In the genomic region with DNA sequence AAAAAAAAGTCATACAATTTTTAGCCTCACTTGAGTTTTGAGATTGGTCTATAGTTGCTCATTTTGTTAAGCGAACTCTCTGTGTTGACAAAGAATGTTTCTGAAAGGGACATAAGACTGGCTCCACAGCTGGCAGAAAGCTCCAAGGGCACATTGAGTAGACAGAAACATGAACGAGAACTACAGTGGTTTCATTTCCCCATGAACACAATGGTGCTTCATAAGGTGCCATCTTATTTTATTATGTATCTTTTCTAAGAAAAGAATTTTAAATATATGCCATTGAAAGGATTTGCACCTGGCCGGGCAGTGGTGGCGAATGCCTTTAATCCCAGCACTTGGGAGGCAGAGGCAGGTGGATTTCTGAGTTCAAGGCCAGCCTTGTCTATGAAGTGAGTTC, we compare ENCODE assay signal across 15 mouse cellular contexts.
A peak's percentile ranks its signal among the peaks of the same experiment; 100 is the strongest.
DNase-seq lines count a peak whose midpoint lies in the region; ATAC-seq and TF ChIP-seq lines count a peak whose summit lies in the region.
"Had no signal": no experiment of that assay in that cellular context is flagged by ENCODE, and none has a peak within 500 bp of the region (broad histone marks: within the 10 kb centered on the region; RNA-seq: fewer than 3 reads in every experiment).

No protein-coding gene starts in this region.

- peaks cover 21% of the 10 kb centered on the region for H3K4me1 ChIP-seq in hindbrain, embryonic 11.5 days (replicated peaks; ENCODE audit: control insufficient read depth, insufficient read depth, low read length)
- peaks cover 11% of the 10 kb centered on the region for H3K4me1 ChIP-seq in hindbrain, postnatal 0 days (ENCODE audit: insufficient read depth, low read length)
- H3K4me1 ChIP-seq in embryonic facial prominence, embryonic 14.5 days (ENCODE audit: control insufficient read depth, insufficient read depth, low read length) = peaks cover 41% of the 10 kb centered on the region
- H3K4me1 ChIP-seq in forebrain, embryonic 13.5 days = peaks cover 58% of the 10 kb centered on the region
- H3K4me1 ChIP-seq in limb, embryonic 13.5 days = peaks cover 49% of the 10 kb centered on the region
- peaks cover 11% of the 10 kb centered on the region for H3K4me1 ChIP-seq in intestine, postnatal 0 days (replicated peaks; ENCODE audit: control insufficient read depth, insufficient read depth, low read length)
- H3K4me1 ChIP-seq in intestine, embryonic 16.5 days (ENCODE audit: control insufficient read depth, insufficient read depth, low read length) = peaks cover 24% of the 10 kb centered on the region

- H3K9ac ChIP-seq in hindbrain, embryonic 11.5 days (ENCODE audit: low read depth, low read length) = no peak overlapping the region
- no peak overlapping the region for H3K9ac ChIP-seq in hindbrain, postnatal 0 days (replicated peaks; ENCODE audit: low read length)
- H3K9ac ChIP-seq in embryonic facial prominence, embryonic 14.5 days (ENCODE audit: low read depth, low read length) = no peak overlapping the region
- H3K9ac ChIP-seq in forebrain, embryonic 13.5 days = no peak overlapping the region
- H3K9ac ChIP-seq in limb, embryonic 13.5 days = no peak overlapping the region
- no peak overlapping the region for H3K9ac ChIP-seq in intestine, postnatal 0 days (ENCODE audit: low read depth, low read length)
- no peak overlapping the region for H3K9ac ChIP-seq in intestine, embryonic 16.5 days (ENCODE audit: low read depth, low read length)
- H3K9ac ChIP-seq: embryonic facial prominence, embryonic 13.5 days; liver, embryonic 15.5 days; neural tube, embryonic 12.5 days had no signal

- ATAC-seq in hindbrain, embryonic 11.5 days (ENCODE audit: low FRiP score) = no peak
- no peak for ATAC-seq in hindbrain, postnatal 0 days
- no peak for ATAC-seq in embryonic facial prominence, embryonic 14.5 days (ENCODE audit: low read depth)
- ATAC-seq in forebrain, embryonic 13.5 days = no peak
- no peak for ATAC-seq in limb, embryonic 13.5 days (ENCODE audit: low FRiP score, low read depth)
- no peak for ATAC-seq in intestine, postnatal 0 days
- no peak for ATAC-seq in intestine, embryonic 16.5 days
- ATAC-seq: inflammation-experienced regulatory T-cells, adult 6 months; Patski had no signal

- H3K27me3 ChIP-seq in hindbrain, embryonic 11.5 days (ENCODE audit: control insufficient read depth, insufficient read depth, low read length) = no peaks in the 10 kb centered on the region
- no peaks in the 10 kb centered on the region for H3K27me3 ChIP-seq in hindbrain, postnatal 0 days (ENCODE audit: insufficient read depth, low read length)
- H3K27me3 ChIP-seq in embryonic facial prominence, embryonic 14.5 days (replicated peaks; ENCODE audit: control insufficient read depth, insufficient read depth, low read length) = no peaks in the 10 kb centered on the region
- H3K27me3 ChIP-seq in forebrain, embryonic 13.5 days = no peaks in the 10 kb centered on the region
- H3K27me3 ChIP-seq in limb, embryonic 13.5 days = no peaks in the 10 kb centered on the region
- H3K27me3 ChIP-seq in intestine, postnatal 0 days (replicated peaks; ENCODE audit: control insufficient read depth, insufficient read depth, low read length) = no peaks in the 10 kb centered on the region
- H3K27me3 ChIP-seq in intestine, embryonic 16.5 days (replicated peaks; ENCODE audit: control insufficient read depth, insufficient read depth, low read length) = no peaks in the 10 kb centered on the region
- H3K27me3 ChIP-seq: embryonic facial prominence, embryonic 13.5 days; neural tube, embryonic 12.5 days; Patski had no signal

- no peak for DNase-seq in hindbrain, embryonic 11.5 days (ENCODE audit: low spot score)
- DNase-seq in hindbrain, postnatal 0 days (ENCODE audit: low spot score) = no peak
- no peak for DNase-seq in embryonic facial prominence, embryonic 14.5 days (ENCODE audit: low spot score)
- DNase-seq in cerebellum, adult 8-10 months = no peak
- DNase-seq: cerebellum, adult 9-11 months; kidney, postnatal 4 days had no signal

- no peak for TF ChIP-seq CTCF in hindbrain, postnatal 0 days (IDR thresholded peaks at IDR 0.05; ENCODE audit: low read depth)
- TF ChIP-seq CTCF in intestine, postnatal 0 days (IDR thresholded peaks at IDR 0.05; ENCODE audit: low read depth) = no peak

- 86% methylated on average over 4 of the region's 4 CpGs for WGBS in hindbrain, embryonic 11.5 days
- 79% methylated on average over 4 of the region's 4 CpGs for WGBS in hindbrain, postnatal 0 days
- WGBS in embryonic facial prominence, embryonic 14.5 days = 89% methylated on average over 4 of the region's 4 CpGs
- WGBS in forebrain, embryonic 13.5 days = 65% methylated on average over 4 of the region's 4 CpGs
- 81% methylated on average over 4 of the region's 4 CpGs for WGBS in limb, embryonic 13.5 days
- WGBS in intestine, postnatal 0 days = 89% methylated on average over 4 of the region's 4 CpGs
- 88% methylated on average over 4 of the region's 4 CpGs for WGBS in intestine, embryonic 16.5 days

- H3K36me3 ChIP-seq in hindbrain, embryonic 11.5 days (ENCODE audit: control insufficient read depth, insufficient read depth, low read length) = no peaks in the 10 kb centered on the region
- H3K36me3 ChIP-seq in hindbrain, postnatal 0 days (ENCODE audit: insufficient read depth, low read length) = no peaks in the 10 kb centered on the region
- 0 out of 2 replicates have a peak, but pooled peaks cover 6% of the 10 kb centered on the region for H3K36me3 ChIP-seq in embryonic facial prominence, embryonic 14.5 days (ENCODE audit: control insufficient read depth, insufficient read depth, low read length)
- no peaks in the 10 kb centered on the region for H3K36me3 ChIP-seq in forebrain, embryonic 13.5 days (ENCODE audit: poor library complexity, severe bottlenecking)
- H3K36me3 ChIP-seq in limb, embryonic 13.5 days = peaks cover 8% of the 10 kb centered on the region; the same call in 1 of the 2 replicates
- no peaks in the 10 kb centered on the region for H3K36me3 ChIP-seq in intestine, postnatal 0 days (ENCODE audit: control insufficient read depth, insufficient read depth)
- no peaks in the 10 kb centered on the region for H3K36me3 ChIP-seq in intestine, embryonic 16.5 days (ENCODE audit: control insufficient read depth, insufficient read depth, low read length)
- H3K36me3 ChIP-seq: liver, embryonic 15.5 days; neural tube, embryonic 12.5 days had no signal

- H3K4me2 ChIP-seq in hindbrain, embryonic 11.5 days (replicated peaks; ENCODE audit: low read depth, low read length) = no peak overlapping the region
- no peak overlapping the region for H3K4me2 ChIP-seq in hindbrain, postnatal 0 days (ENCODE audit: low read depth, low read length)
- H3K4me2 ChIP-seq in embryonic facial prominence, embryonic 14.5 days (ENCODE audit: low read depth, low read length) = no peak overlapping the region
- H3K4me2 ChIP-seq in forebrain, embryonic 13.5 days = no peak overlapping the region
- H3K4me2 ChIP-seq in limb, embryonic 13.5 days (replicated peaks) = no peak overlapping the region
- H3K4me2 ChIP-seq in intestine, postnatal 0 days (replicated peaks; ENCODE audit: low read depth) = no peak overlapping the region
- H3K4me2 ChIP-seq in intestine, embryonic 16.5 days (ENCODE audit: low read depth, low read length) = no peak overlapping the region
- H3K4me2 ChIP-seq: embryonic facial prominence, embryonic 13.5 days; liver, embryonic 15.5 days had no signal

- H3K4me3 ChIP-seq in hindbrain, embryonic 11.5 days (ENCODE audit: low read depth, low read length) = no peak overlapping the region
- no peak overlapping the region for H3K4me3 ChIP-seq in hindbrain, postnatal 0 days (ENCODE audit: low read length)
- H3K4me3 ChIP-seq in embryonic facial prominence, embryonic 14.5 days (ENCODE audit: low read depth, low read length) = no peak overlapping the region
- no peak overlapping the region for H3K4me3 ChIP-seq in forebrain, embryonic 13.5 days
- H3K4me3 ChIP-seq in limb, embryonic 13.5 days = no peak overlapping the region
- H3K4me3 ChIP-seq in intestine, postnatal 0 days (ENCODE audit: low read depth, low read length) = no peak overlapping the region
- H3K4me3 ChIP-seq in intestine, embryonic 16.5 days (ENCODE audit: low read length) = no peak overlapping the region
- H3K4me3 ChIP-seq: embryonic facial prominence, embryonic 13.5 days; liver, embryonic 15.5 days; neural tube, embryonic 12.5 days had no signal

- H3K9me3 ChIP-seq in hindbrain, embryonic 11.5 days (ENCODE audit: control insufficient read depth, low read length) = no peaks in the 10 kb centered on the region
- H3K9me3 ChIP-seq in hindbrain, postnatal 0 days (ENCODE audit: low read length) = no peaks in the 10 kb centered on the region
- no peaks in the 10 kb centered on the region for H3K9me3 ChIP-seq in embryonic facial prominence, embryonic 14.5 days (ENCODE audit: control insufficient read depth, low read length)
- no peaks in the 10 kb centered on the region for H3K9me3 ChIP-seq in forebrain, embryonic 13.5 days (replicated peaks)
- no peaks in the 10 kb centered on the region for H3K9me3 ChIP-seq in limb, embryonic 13.5 days
- H3K9me3 ChIP-seq in intestine, postnatal 0 days (ENCODE audit: control insufficient read depth) = no peaks in the 10 kb centered on the region
- no peaks in the 10 kb centered on the region for H3K9me3 ChIP-seq in intestine, embryonic 16.5 days (ENCODE audit: control insufficient read depth, low read length)
- H3K9me3 ChIP-seq: embryonic facial prominence, embryonic 13.5 days; liver, embryonic 15.5 days; neural tube, embryonic 12.5 days had no signal

- peak overlapping the region; percentile 87; the same call in 1 of the 2 replicates for H3K27ac ChIP-seq in hindbrain, embryonic 11.5 days (ENCODE audit: low read depth, low read length)
- H3K27ac ChIP-seq in hindbrain, postnatal 0 days = no peak overlapping the region
- H3K27ac ChIP-seq in embryonic facial prominence, embryonic 14.5 days (replicated peaks; ENCODE audit: low read depth, low read length) = peak overlapping the region; percentile 82; the same call in 1 of the 2 replicates
- peak overlapping the region; percentile 94 for H3K27ac ChIP-seq in forebrain, embryonic 13.5 days
- peak overlapping the region; percentile 89; the same call in 1 of the 2 replicates for H3K27ac ChIP-seq in limb, embryonic 13.5 days
- H3K27ac ChIP-seq in intestine, postnatal 0 days (ENCODE audit: low read depth, low read length) = no peak overlapping the region
- H3K27ac ChIP-seq in intestine, embryonic 16.5 days (ENCODE audit: low read length) = no peak overlapping the region
- H3K27ac ChIP-seq: liver, embryonic 15.5 days had no signal

Comparison
In these comparisons a context has a peak if more than half of its experiments do, and no peak if none do; other contexts are left out.
1. H3K27ac ChIP-seq: peak in hindbrain, embryonic 11.5 days (single experiment), embryonic facial prominence, embryonic 14.5 days (single experiment), forebrain, embryonic 13.5 days (single experiment) and limb, embryonic 13.5 days (single experiment); none in hindbrain, postnatal 0 days (single experiment), intestine, postnatal 0 days (single experiment) and intestine, embryonic 16.5 days (single experiment).